Comparison of ENCODE assay signal across 8 mouse cellular contexts in the genomic region with DNA sequence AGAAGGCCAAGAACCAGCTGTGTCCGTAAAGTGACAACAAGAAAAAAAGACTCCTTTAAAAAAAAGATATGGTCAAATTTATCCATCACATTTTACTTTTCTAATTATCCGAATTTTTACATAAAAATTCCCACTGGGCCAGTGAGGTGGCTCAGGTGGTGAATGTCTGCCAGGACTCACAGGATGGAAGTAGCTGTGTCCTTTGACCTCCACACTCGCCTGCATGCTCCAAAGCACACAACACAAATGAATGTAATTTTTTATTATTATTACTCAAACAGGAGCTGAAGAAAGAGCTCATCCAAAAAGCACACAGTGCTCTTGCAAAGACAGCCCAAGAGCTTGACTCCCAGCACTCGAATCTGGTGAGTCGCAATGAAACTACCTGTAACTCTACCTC. TPM values are rescaled to one million over a fixed set of nuclear protein-coding genes. Genes with fewer than 3 reads are reported as not detected.
DNase-seq lines count a peak whose midpoint lies in the region; ATAC-seq and TF ChIP-seq lines count a peak whose summit lies in the region.

No protein-coding gene starts in this region.

- peak overlapping the region; percentile 13; the same call in 1 of the 2 replicates for H3K27ac ChIP-seq in heart, adult 2 months
- H3K27ac ChIP-seq in embryonic facial prominence, embryonic 12.5 days, result no peak overlapping the region
- H3K27ac ChIP-seq in midbrain, embryonic 13.5 days, result no peak overlapping the region

- DNase-seq in heart, adult 2 months, result no peak
- DNase-seq in heart, postnatal 4 days, result no peak
- DNase-seq in kidney, adult 18-20 months, result peak; percentile 36
- no peak for DNase-seq in thymus, adult 18-20 months
- no peak for DNase-seq in layer of hippocampus, postnatal 36 days
- no peak for DNase-seq in cerebellum, adult 18-20 months

- H3K27me3 ChIP-seq in heart, adult 2 months (ENCODE audit: control insufficient read depth, insufficient read depth, low read length), result no peaks in the 10 kb centered on the region
- H3K27me3 ChIP-seq in embryonic facial prominence, embryonic 12.5 days, result no peaks in the 10 kb centered on the region
- no peaks in the 10 kb centered on the region for H3K27me3 ChIP-seq in midbrain, embryonic 13.5 days

- peaks cover 3% of the 10 kb centered on the region for H3K79me2 ChIP-seq in heart, adult 2 months (replicated peaks; ENCODE audit: control insufficient read depth, insufficient read depth, low read length)

- no peak for TF ChIP-seq CTCF in heart, adult 2 months (IDR thresholded peaks at IDR 0.05)

- peak overlapping the region; percentile 70 for H3K4me2 ChIP-seq in embryonic facial prominence, embryonic 12.5 days (replicated peaks)
- peak overlapping the region; percentile 72 for H3K4me2 ChIP-seq in midbrain, embryonic 13.5 days (replicated peaks)

- 18% methylated on average over 5 of the region's 5 CpGs for WGBS in heart, adult 2 months
- WGBS in embryonic facial prominence, embryonic 12.5 days, result 12% methylated on average over 5 of the region's 5 CpGs
- 15% methylated on average over 5 of the region's 5 CpGs for WGBS in midbrain, embryonic 13.5 days

- no peak for ATAC-seq in embryonic facial prominence, embryonic 12.5 days (ENCODE audit: insufficient number of reproducible peaks, insufficient read depth, low FRiP score, low TSS enrichment)
- no peak for ATAC-seq in midbrain, embryonic 13.5 days

- intact Hi-C loops in heart, adult 2 months (cut with DNase I), result loop anchor here (1.0 to 5.0 kb wide), 3 partner anchors 67 to 163 kb away; a partner anchor contains a TSS

- H3K4me3 ChIP-seq in heart, adult 2 months, result peak overlapping the region; percentile 68
- peak overlapping the region; percentile 80 for H3K4me3 ChIP-seq in embryonic facial prominence, embryonic 12.5 days
- peak overlapping the region; percentile 95 for H3K4me3 ChIP-seq in midbrain, embryonic 13.5 days (replicated peaks)

- H3K36me3 ChIP-seq in heart, adult 2 months (ENCODE audit: control insufficient read depth, insufficient read depth, low read length), result peaks cover 10% of the 10 kb centered on the region
- H3K36me3 ChIP-seq in embryonic facial prominence, embryonic 12.5 days, result no peaks in the 10 kb centered on the region
- no peaks in the 10 kb centered on the region for H3K36me3 ChIP-seq in midbrain, embryonic 13.5 days

- TF ChIP-seq POLR2A in heart, adult 2 months (IDR thresholded peaks at IDR 0.05; ENCODE audit: insufficient read depth, low read depth, low read length), result no peak

- H3K4me1 ChIP-seq in heart, adult 2 months (ENCODE audit: control insufficient read depth, insufficient read depth, low read length), result peaks cover 3% of the 10 kb centered on the region
- peaks cover 15% of the 10 kb centered on the region for H3K4me1 ChIP-seq in embryonic facial prominence, embryonic 12.5 days
- H3K4me1 ChIP-seq in midbrain, embryonic 13.5 days (replicated peaks), result peaks cover 43% of the 10 kb centered on the region

- H3K9me3 ChIP-seq in embryonic facial prominence, embryonic 12.5 days, result no peaks in the 10 kb centered on the region
- no peaks in the 10 kb centered on the region for H3K9me3 ChIP-seq in midbrain, embryonic 13.5 days

- no peak overlapping the region for H3K9ac ChIP-seq in heart, adult 2 months (ENCODE audit: low read depth, low read length)
- H3K9ac ChIP-seq in embryonic facial prominence, embryonic 12.5 days, result peak overlapping the region; percentile 99
- H3K9ac ChIP-seq in midbrain, embryonic 13.5 days (replicated peaks), result peak overlapping the region; percentile 99

- no peak for TF ChIP-seq EP300 in heart, adult 2 months (IDR thresholded peaks at IDR 0.05; ENCODE audit: insufficient read depth, low read depth, low read length)

RNA-seq across cellular contexts. Expression of a gene that starts 2.0 kb away (rescaled TPM):
- total RNA-seq in heart, adult 2 months (2021), result 10 to 100 TPM; 19.9 to 23.7 TPM
- 7.5 and 14.2 TPM in 2 replicates for polyA plus RNA-seq in heart, adult 2 months (2012; rRNA removed)
- 10 to 100 TPM; 51.1 to 57.8 TPM for total RNA-seq in heart, postnatal 4 days (2021)
- 107 and 109 TPM in 2 replicates for polyA plus RNA-seq in embryonic facial prominence, embryonic 12.5 days (2016; fragmentation: Nextera tagmentation; extraction: Ambion mirVana)
- 70.2 and 76.7 TPM in 2 replicates for polyA plus RNA-seq in midbrain, embryonic 13.5 days (2015; fragmentation: Nextera tagmentation; extraction: Ambion mirVana)
- 10 to 100 TPM; 62.3 to 66.0 TPM for total RNA-seq in layer of hippocampus, postnatal 36 days (2021)
